Mouse (Mus musculus) stomach, embryonic 15.5 days (tissue): Measurements from ENCODE around the gene Med7. TPM values are rescaled to one million over a fixed set of nuclear protein-coding genes. Genes with fewer than 3 reads are reported as not detected.

Source experiments
- ATAC-seq: fragments of 200-750 bp; cut with Nextera tagmentation; 2 replicates; pipeline ENCODE4 v1.8.0; 2017; ENCODE audit warnings: low read depth, moderate number of reproducible peaks, moderate TSS enrichment; ENCODE audit not compliant: insufficient read depth, low FRiP score
- H3K27ac ChIP-seq: fragments of 300-500 bp; sonication (generic); 2 replicates; pipeline ENCODE4 v1.5.1; 2015; ENCODE audit warnings: mild to moderate bottlenecking, inconsistent platforms
- H3K27me3 ChIP-seq: fragments of 300-500 bp; sonication (generic); replicated peaks from 2 replicates; pipeline ENCODE4 v1.6.1; 2015; ENCODE audit warnings: inconsistent platforms
- H3K36me3 ChIP-seq: fragments of 300-500 bp; sonication (generic); 2 replicates; pipeline ENCODE4 v1.6.1; 2015; ENCODE audit warnings: inconsistent platforms
- H3K4me1 ChIP-seq: fragments of 300-500 bp; sonication (generic); 2 replicates; pipeline ENCODE4 v1.6.1; 2015; ENCODE audit warnings: inconsistent platforms
- H3K4me2 ChIP-seq: fragments of 300-500 bp; sonication (generic); 2 replicates; pipeline ENCODE4 v1.6.1; 2015; ENCODE audit warnings: mild to moderate bottlenecking, inconsistent platforms
- H3K4me3 ChIP-seq: fragments of 300-500 bp; sonication (generic); replicated peaks from 2 replicates; pipeline ENCODE4 v1.5.1; 2015; ENCODE audit warnings: inconsistent platforms
- H3K9ac ChIP-seq: fragments of 300-500 bp; sonication (generic); 2 replicates; pipeline ENCODE4 v1.6.1; 2015; ENCODE audit warnings: inconsistent platforms
- H3K9me3 ChIP-seq: fragments of 300-500 bp; sonication (generic); 2 replicates; pipeline ENCODE4 v1.6.1; 2016; ENCODE audit warnings: inconsistent platforms
- WGBS: fragments of 180-500 bp; shearing (Covaris S2); methylation state at CpG from one replicate; pipeline ENCODE4 v1.1.7; 2015; 5-methylcytosine and 5-hydroxymethylcytosine counted together
- polyA plus RNA-seq: library from polyadenylated mRNA; unstranded; fragments of >200 nt; fragmentation: Nextera tagmentation; extraction: Ambion mirVana; gene quantifications from 2 replicates; pipeline ENCODE4 v1.2.1, GENCODE M21; 2015

Med7 gene
- polyA plus RNA-seq, 1 experiment from 2014 or later = 64.7 TPM

- Histone ChIP-seq H3K4me2 (no peak overlapping the region), H3K27ac (no peak overlapping the region), H3K9ac (no peak overlapping the region), H3K4me3 (no peak overlapping the region), H3K9me3 (no peaks in the 10 kb centered on the region), H3K4me1 (0 out of 2 replicates have a peak, but pooled peaks cover 2% of the 10 kb centered on the region), H3K27me3 (no peaks in the 10 kb centered on the region), H3K36me3 (0 out of 2 replicates have a peak, but pooled peaks cover 4% of the 10 kb centered on the region)
- ATAC-seq = no peak
Observed at GRCm38 (mm10) chr11:46435363-46435762, 1.4 kb upstream of the Med7 start.

GRCm38 (mm10) chr11:46437459-46438000 is 805 bp downstream of the Med7 start:
- no peaks in the 10 kb centered on the region for H3K9me3 ChIP-seq
- peak overlapping the region; percentile 95 for H3K9ac ChIP-seq
- H3K27ac ChIP-seq = peak overlapping the region; percentile 95
- H3K4me3 ChIP-seq = peak overlapping the region; percentile 97
- H3K4me2 ChIP-seq = peak overlapping the region; percentile 77
- H3K4me1 ChIP-seq = 0 out of 2 replicates have a peak, but pooled peaks cover 2% of the 10 kb centered on the region
- 1% methylated on average over 23 of the region's 23 CpGs for WGBS
- H3K36me3 ChIP-seq = peaks cover 14% of the 10 kb centered on the region; the same call in 1 of the 2 replicates
- no peaks in the 10 kb centered on the region for H3K27me3 ChIP-seq
- no peak for ATAC-seq

- WGBS = 77% methylated on average over 5 of the region's 5 CpGs
- ATAC-seq = no peak
- Histone ChIP-seq H3K27ac (no peak overlapping the region), H3K4me1 (0 out of 2 replicates have a peak, but pooled peaks cover 2% of the 10 kb centered on the region), H3K4me2 (no peak overlapping the region), H3K36me3 (peaks cover 19% of the 10 kb centered on the region; the same call in 1 of the 2 replicates), H3K9ac (no peak overlapping the region), H3K27me3 (no peaks in the 10 kb centered on the region), H3K4me3 (no peak overlapping the region), H3K9me3 (no peaks in the 10 kb centered on the region)
Observed at GRCm38 (mm10) chr11:46439005-46439543, 2.3 kb downstream of the Med7 start.

- WGBS = 86% methylated on average over 1 of the region's 1 CpGs
- no peak overlapping the region for H3K27ac ChIP-seq
Observed at GRCm38 (mm10) chr11:46441774-46442173, 5.0 kb downstream of the Med7 start.

GRCm38 (mm10) chr11:46443152-46443551 is 6.4 kb downstream of the Med7 start:
- Histone ChIP-seq H3K4me1 (no peaks in the 10 kb centered on the region), H3K4me2 (no peak overlapping the region), H3K4me3 (no peak overlapping the region), H3K27me3 (no peaks in the 10 kb centered on the region), H3K36me3 (peaks cover 19% of the 10 kb centered on the region; the same call in 1 of the 2 replicates), H3K9me3 (no peaks in the 10 kb centered on the region), H3K9ac (no peak overlapping the region), H3K27ac (no peak overlapping the region)
- WGBS = 95% methylated on average over 1 of the region's 1 CpGs
- ATAC-seq = no peak

More at GRCm38 (mm10) chr11:46441774-46442173, 5.0 kb downstream of the Med7 start:
- no peaks in the 10 kb centered on the region for H3K27me3 ChIP-seq
- no peak overlapping the region for H3K4me3 ChIP-seq
- H3K4me1 ChIP-seq = 0 out of 2 replicates have a peak, but pooled peaks cover 2% of the 10 kb centered on the region
- ATAC-seq = no peak
- no peak overlapping the region for H3K9ac ChIP-seq
- peaks cover 19% of the 10 kb centered on the region; the same call in 1 of the 2 replicates for H3K36me3 ChIP-seq
- H3K4me2 ChIP-seq = no peak overlapping the region
- H3K9me3 ChIP-seq = no peaks in the 10 kb centered on the region

- H3K27me3 ChIP-seq = no peaks in the 10 kb centered on the region
- no peak for ATAC-seq
Observed at GRCm38 (mm10) chr11:46443979-46444378, 7.3 kb downstream of the Med7 start.

GRCm38 (mm10) chr11:46446150-46446549 is 9.4 kb downstream of the Med7 start:
- no peaks in the 10 kb centered on the region for H3K4me1 ChIP-seq
- WGBS = 88% methylated on average over 6 of the region's 6 CpGs
- no peak for ATAC-seq
- no peak overlapping the region for H3K27ac ChIP-seq
- no peak overlapping the region for H3K4me3 ChIP-seq
- peaks cover 10% of the 10 kb centered on the region; the same call in 1 of the 2 replicates for H3K36me3 ChIP-seq
- H3K4me2 ChIP-seq = no peak overlapping the region
- no peak overlapping the region for H3K9ac ChIP-seq
- H3K9me3 ChIP-seq = no peaks in the 10 kb centered on the region
- no peaks in the 10 kb centered on the region for H3K27me3 ChIP-seq

More at GRCm38 (mm10) chr11:46443979-46444378, 7.3 kb downstream of the Med7 start:
- H3K9me3 ChIP-seq = no peaks in the 10 kb centered on the region
- H3K4me3 ChIP-seq = no peak overlapping the region
- no peaks in the 10 kb centered on the region for H3K4me1 ChIP-seq
- peaks cover 19% of the 10 kb centered on the region; the same call in 1 of the 2 replicates for H3K36me3 ChIP-seq
- 81% methylated on average over 5 of the region's 5 CpGs for WGBS
- H3K27ac ChIP-seq = no peak overlapping the region
- no peak overlapping the region for H3K4me2 ChIP-seq
- H3K9ac ChIP-seq = no peak overlapping the region

GRCm38 (mm10) chr11:46447644-46448484 is 11.1 kb downstream of the Med7 start:
- Histone ChIP-seq H3K9ac (no peak overlapping the region), H3K4me1 (no peaks in the 10 kb centered on the region), H3K36me3 (0 out of 2 replicates have a peak, but pooled peaks cover 4% of the 10 kb centered on the region), H3K9me3 (no peaks in the 10 kb centered on the region), H3K4me2 (no peak overlapping the region), H3K27ac (no peak overlapping the region), H3K4me3 (no peak overlapping the region), H3K27me3 (no peaks in the 10 kb centered on the region)
- no peak for ATAC-seq
- WGBS = 75% methylated on average over 13 of the region's 13 CpGs

- 72% methylated on average over 11 of the region's 11 CpGs for WGBS
- no peak overlapping the region for H3K27ac ChIP-seq
- H3K27me3 ChIP-seq = no peaks in the 10 kb centered on the region
- H3K4me2 ChIP-seq = no peak overlapping the region
- no peaks in the 10 kb centered on the region for H3K9me3 ChIP-seq
- H3K4me3 ChIP-seq = no peak overlapping the region
- ATAC-seq = no peak
- no peaks in the 10 kb centered on the region for H3K4me1 ChIP-seq
- H3K9ac ChIP-seq = no peak overlapping the region
- no peaks in the 10 kb centered on the region for H3K36me3 ChIP-seq
Observed at GRCm38 (mm10) chr11:46449461-46450080, 12.8 kb downstream of the Med7 start.

- no peak within 1 kb of the TSS for H3K4me3 ChIP-seq
- H3K9me3 ChIP-seq = no peaks in the 10 kb centered on the region
- ATAC-seq = no peak
- no peak within 1 kb of the TSS for H3K27ac ChIP-seq
- H3K27me3 ChIP-seq = no peaks in the 10 kb centered on the region
- 65% methylated on average over 6 of the region's 6 CpGs for WGBS
- H3K4me1 ChIP-seq = no peaks in the 10 kb centered on the region
- H3K36me3 ChIP-seq = no peaks in the 10 kb centered on the region
- no peak within 1 kb of the TSS for H3K9ac ChIP-seq
- H3K4me2 ChIP-seq = no peak within 1 kb of the TSS
Observed at GRCm38 (mm10) chr11:46454453-46455045, 17.8 kb downstream of the Med7 start, which contains the start of gene Havcr2. Havcr2 (plus strand) TSS chr11:46454935.

GRCm38 (mm10) chr11:46459960-46460359 is 23.2 kb downstream of the Med7 start:
- no peaks in the 10 kb centered on the region for H3K36me3 ChIP-seq
- no peak overlapping the region for H3K4me3 ChIP-seq
- ATAC-seq = no peak
- no peaks in the 10 kb centered on the region for H3K9me3 ChIP-seq
- H3K27ac ChIP-seq = no peak overlapping the region
- no peak overlapping the region for H3K9ac ChIP-seq
- no peaks in the 10 kb centered on the region for H3K4me1 ChIP-seq
- no peaks in the 10 kb centered on the region for H3K27me3 ChIP-seq
- WGBS = 67% methylated on average over 3 of the region's 3 CpGs
- no peak overlapping the region for H3K4me2 ChIP-seq
